Mouse (Mus musculus) forebrain, embryonic 12.5 days (tissue): ENCODE measurements at regions not wholly inside any gene's neighbourhood (a gene's known extent, or its start where the extent isn't known, plus 50 kb on each side); places are given as distances from the start of the nearest gene placed in this dataset.

Experiments used
- ATAC-seq: fragments of 200-750 bp; cut with Nextera tagmentation; 2 replicates; pipeline ENCODE4 v1.8.0; 2017; ENCODE audit warnings: moderate TSS enrichment; ENCODE audit not compliant: low FRiP score
- H3K27ac ChIP-seq: fragments of 300-500 bp; sonication (generic); 2 replicates; pipeline ENCODE4 v1.5.1; 2016; ENCODE audit warnings: mild to moderate bottlenecking
- H3K27me3 ChIP-seq: fragments of 300-500 bp; sonication (generic); 2 replicates; pipeline ENCODE4 v1.6.1; 2016; ENCODE audit warnings: mild to moderate bottlenecking
- H3K36me3 ChIP-seq: fragments of 300-500 bp; sonication (generic); replicated peaks from 2 replicates; pipeline ENCODE4 v1.6.1; 2016; ENCODE audit warnings: mild to moderate bottlenecking
- H3K4me1 ChIP-seq: fragments of 300-500 bp; sonication (generic); 2 replicates; pipeline ENCODE4 v1.6.1; 2016
- H3K4me2 ChIP-seq: fragments of 300-500 bp; sonication (generic); 2 replicates; pipeline ENCODE4 v1.6.1; 2016; ENCODE audit warnings: mild to moderate bottlenecking, moderate library complexity
- H3K4me3 ChIP-seq: fragments of 300-500 bp; sonication (generic); replicated peaks from 2 replicates; pipeline ENCODE4 v1.5.1; 2016; ENCODE audit warnings: mild to moderate bottlenecking
- H3K9ac ChIP-seq: fragments of 300-500 bp; sonication (generic); 2 replicates; pipeline ENCODE4 v1.6.1; 2016; ENCODE audit warnings: mild to moderate bottlenecking
- H3K9me3 ChIP-seq: fragments of 300-500 bp; sonication (generic); 2 replicates; pipeline ENCODE4 v1.6.1; 2016
- WGBS: fragments of 180-500 bp; shearing (Covaris S2); methylation state at CpG from one replicate; pipeline ENCODE4 v1.1.7; 2016; 5-methylcytosine and 5-hydroxymethylcytosine counted together

GRCm38 (mm10) chr7:71289702-71290101 lies 61.6 kb downstream of the Gm10295 start:
- H3K27ac ChIP-seq = no peak overlapping the region
- WGBS = 84% methylated on average over 4 of the region's 4 CpGs
- no peaks in the 10 kb centered on the region for H3K27me3 ChIP-seq
- no peaks in the 10 kb centered on the region for H3K4me1 ChIP-seq
- no peaks in the 10 kb centered on the region for H3K9me3 ChIP-seq
- no peak overlapping the region for H3K4me3 ChIP-seq
- no peak overlapping the region for H3K9ac ChIP-seq
- H3K36me3 ChIP-seq = no peaks in the 10 kb centered on the region
- H3K4me2 ChIP-seq = no peak overlapping the region
- ATAC-seq = no peak

- Histone ChIP-seq H3K9ac (no peak overlapping the region), H3K27ac (no peak overlapping the region), H3K9me3 (no peaks in the 10 kb centered on the region), H3K27me3 (no peaks in the 10 kb centered on the region), H3K4me1 (no peaks in the 10 kb centered on the region), H3K4me3 (no peak overlapping the region), H3K4me2 (no peak overlapping the region), H3K36me3 (no peaks in the 10 kb centered on the region)
- 90% methylated on average over 5 of the region's 5 CpGs for WGBS
- no peak for ATAC-seq
Measured at GRCm38 (mm10) chr7:71289266-71289665, 62.0 kb downstream of the Gm10295 start.

GRCm38 (mm10) chr7:71287441-71287840 lies 63.8 kb downstream of the Gm10295 start:
- WGBS = 80% methylated on average over 7 of the region's 7 CpGs
- no peak for ATAC-seq
- Histone ChIP-seq H3K36me3 (no peaks in the 10 kb centered on the region), H3K4me2 (no peak overlapping the region), H3K9ac (no peak overlapping the region), H3K27me3 (no peaks in the 10 kb centered on the region), H3K9me3 (0 out of 2 replicates have a peak, but pooled peaks cover 3% of the 10 kb centered on the region), H3K27ac (no peak overlapping the region), H3K4me3 (no peak overlapping the region), H3K4me1 (no peaks in the 10 kb centered on the region)

- no peak overlapping the region for H3K4me3 ChIP-seq
- no peak for ATAC-seq
Measured at GRCm38 (mm10) chr7:71284246-71284645, 67.0 kb downstream of the Gm10295 start.

GRCm38 (mm10) chr7:71283419-71283818 lies 67.9 kb downstream of the Gm10295 start:
- Histone ChIP-seq H3K4me1 (no peaks in the 10 kb centered on the region), H3K27me3 (no peaks in the 10 kb centered on the region), H3K27ac (no peak overlapping the region), H3K4me3 (no peak overlapping the region), H3K36me3 (no peaks in the 10 kb centered on the region), H3K9ac (no peak overlapping the region), H3K9me3 (0 out of 2 replicates have a peak, but pooled peaks cover 3% of the 10 kb centered on the region), H3K4me2 (no peak overlapping the region)
- 92% methylated on average over 3 of the region's 3 CpGs for WGBS
- ATAC-seq = no peak

More at GRCm38 (mm10) chr7:71284246-71284645, 67.0 kb downstream of the Gm10295 start:
- Histone ChIP-seq H3K4me2 (no peak overlapping the region), H3K9me3 (0 out of 2 replicates have a peak, but pooled peaks cover 3% of the 10 kb centered on the region), H3K36me3 (no peaks in the 10 kb centered on the region), H3K4me1 (no peaks in the 10 kb centered on the region), H3K9ac (no peak overlapping the region), H3K27ac (no peak overlapping the region), H3K27me3 (no peaks in the 10 kb centered on the region)

GRCm38 (mm10) chr7:71266101-71266500 lies 85.2 kb downstream of the Gm10295 start:
- Histone ChIP-seq H3K9me3 (no peaks in the 10 kb centered on the region), H3K9ac (no peak overlapping the region), H3K27me3 (no peaks in the 10 kb centered on the region), H3K36me3 (no peaks in the 10 kb centered on the region), H3K4me3 (no peak overlapping the region), H3K4me1 (no peaks in the 10 kb centered on the region), H3K27ac (no peak overlapping the region), H3K4me2 (no peak overlapping the region)
- no peak for ATAC-seq
- WGBS = 90% methylated on average over 8 of the region's 8 CpGs

- 81% methylated on average over 1 of the region's 1 CpGs for WGBS
- no peaks in the 10 kb centered on the region for H3K4me1 ChIP-seq
- no peaks in the 10 kb centered on the region for H3K36me3 ChIP-seq
- no peaks in the 10 kb centered on the region for H3K9me3 ChIP-seq
- H3K27ac ChIP-seq = no peak overlapping the region
- no peak overlapping the region for H3K4me3 ChIP-seq
- ATAC-seq = no peak
- no peaks in the 10 kb centered on the region for H3K27me3 ChIP-seq
- H3K9ac ChIP-seq = no peak overlapping the region
- no peak overlapping the region for H3K4me2 ChIP-seq
Measured at GRCm38 (mm10) chr7:71264115-71264514, 87.2 kb downstream of the Gm10295 start.

- 89% methylated on average over 2 of the region's 2 CpGs for WGBS
Measured at GRCm38 (mm10) chr7:71249669-71250068, 101.6 kb downstream of the Gm10295 start.

GRCm38 (mm10) chr7:71249216-71249615 lies 102.1 kb downstream of the Gm10295 start:
- no peaks in the 10 kb centered on the region for H3K9me3 ChIP-seq
- 84% methylated on average over 5 of the region's 5 CpGs for WGBS
- no peak overlapping the region for H3K4me3 ChIP-seq
- H3K27me3 ChIP-seq = no peaks in the 10 kb centered on the region
- no peak for ATAC-seq
- H3K27ac ChIP-seq = no peak overlapping the region
- no peaks in the 10 kb centered on the region for H3K4me1 ChIP-seq
- H3K36me3 ChIP-seq = no peaks in the 10 kb centered on the region
- H3K4me2 ChIP-seq = no peak overlapping the region
- no peak overlapping the region for H3K9ac ChIP-seq

More at GRCm38 (mm10) chr7:71249669-71250068, 101.6 kb downstream of the Gm10295 start:
- Histone ChIP-seq H3K9ac (no peak overlapping the region), H3K4me3 (no peak overlapping the region), H3K4me2 (no peak overlapping the region), H3K9me3 (no peaks in the 10 kb centered on the region), H3K36me3 (no peaks in the 10 kb centered on the region), H3K4me1 (no peaks in the 10 kb centered on the region), H3K27me3 (no peaks in the 10 kb centered on the region), H3K27ac (no peak overlapping the region)
- no peak for ATAC-seq

- Histone ChIP-seq H3K27me3 (no peaks in the 10 kb centered on the region), H3K4me3 (no peak overlapping the region), H3K4me2 (no peak overlapping the region), H3K27ac (no peak overlapping the region), H3K9ac (no peak overlapping the region), H3K4me1 (no peaks in the 10 kb centered on the region), H3K36me3 (no peaks in the 10 kb centered on the region), H3K9me3 (no peaks in the 10 kb centered on the region)
- WGBS = 82% methylated on average over 5 of the region's 5 CpGs
- no peak for ATAC-seq
Measured at GRCm38 (mm10) chr7:71247922-71248321, 103.4 kb downstream of the Gm10295 start.

- H3K9me3 ChIP-seq = no peaks in the 10 kb centered on the region
- 85% methylated on average over 2 of the region's 2 CpGs for WGBS
- no peak overlapping the region for H3K4me2 ChIP-seq
- no peaks in the 10 kb centered on the region for H3K36me3 ChIP-seq
- no peaks in the 10 kb centered on the region for H3K27me3 ChIP-seq
- H3K9ac ChIP-seq = no peak overlapping the region
- H3K27ac ChIP-seq = no peak overlapping the region
- ATAC-seq = no peak
- H3K4me3 ChIP-seq = no peak overlapping the region
- H3K4me1 ChIP-seq = no peaks in the 10 kb centered on the region
Measured at GRCm38 (mm10) chr7:71242379-71242911, 108.8 kb downstream of the Gm10295 start.

- Histone ChIP-seq H3K4me1 (peaks cover 9% of the 10 kb centered on the region; the same call in 1 of the 2 replicates), H3K27ac (no peak overlapping the region), H3K9ac (no peak overlapping the region), H3K9me3 (no peaks in the 10 kb centered on the region), H3K36me3 (no peaks in the 10 kb centered on the region), H3K4me2 (no peak overlapping the region), H3K27me3 (no peaks in the 10 kb centered on the region), H3K4me3 (no peak overlapping the region)
- no peak for ATAC-seq
- 90% methylated on average over 3 of the region's 3 CpGs for WGBS
Measured at GRCm38 (mm10) chr7:71239207-71239606, 112.1 kb downstream of the Gm10295 start.

GRCm38 (mm10) chr7:71236334-71236733 lies 115.0 kb downstream of the Gm10295 start:
- no peaks in the 10 kb centered on the region for H3K27me3 ChIP-seq
- peaks cover 9% of the 10 kb centered on the region; the same call in 1 of the 2 replicates for H3K4me1 ChIP-seq
- H3K9me3 ChIP-seq = no peaks in the 10 kb centered on the region
- H3K36me3 ChIP-seq = no peaks in the 10 kb centered on the region
- WGBS = 79% methylated on average over 1 of the region's 1 CpGs
- ATAC-seq = no peak
- H3K9ac ChIP-seq = no peak overlapping the region
- no peak overlapping the region for H3K4me3 ChIP-seq
- H3K27ac ChIP-seq = no peak overlapping the region
- H3K4me2 ChIP-seq = no peak overlapping the region
